Mouse (Mus musculus): ENCODE measurements at regions not wholly inside any gene's neighbourhood (a gene's known extent, or its start where the extent isn't known, plus 50 kb on each side); places are given as distances from the start of the nearest gene placed in this dataset.

DNA sequence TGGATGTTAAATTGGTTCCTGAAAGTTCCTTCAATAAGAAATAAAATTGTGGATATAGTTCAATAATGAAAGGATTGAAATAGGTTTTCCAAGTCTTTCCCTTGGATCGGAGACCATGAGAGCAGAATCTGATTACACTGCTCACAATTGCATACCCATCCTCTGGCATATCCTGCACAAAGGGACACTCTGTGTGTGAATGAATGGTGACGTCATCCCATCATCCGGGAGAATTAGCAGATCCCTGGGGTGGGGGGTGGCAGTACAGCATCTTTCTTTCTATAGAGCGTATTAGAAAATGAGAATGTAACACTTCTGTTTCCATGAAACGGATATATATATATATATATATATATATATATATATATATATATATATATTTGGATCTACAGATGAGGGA is 139.2 kb upstream of the Zeb2 start:
- TF ChIP-seq POLR2A (IDR thresholded peaks at IDR 0.05; ENCODE audit: insufficient read length, low read depth) (no peak), E2F4 (IDR thresholded peaks at IDR 0.05; ENCODE audit: insufficient read depth) (no peak), USF1 (IDR thresholded peaks at IDR 0.05; ENCODE audit: low read depth) (no peak), POLR2AphosphoS2 (IDR thresholded peaks at IDR 0.05; ENCODE audit: insufficient read length, low read depth) (no peak), TCF3 (IDR thresholded peaks at IDR 0.05; ENCODE audit: insufficient read length, low read depth) (no peak), MYOD1 (IDR thresholded peaks at IDR 0.05; ENCODE audit: control insufficient read depth in 1 of 3, insufficient read length in 2 of 3, low read depth in 2 of 3) (no peak), MAX (IDR thresholded peaks at IDR 0.05; ENCODE audit: low read depth) (no peak), MYOG (IDR thresholded peaks at IDR 0.05; ENCODE audit: control insufficient read depth in 1 of 3, insufficient read depth in 1 of 3, insufficient read length in 2 of 3, low read depth in 2 of 3) (no peak), CEBPB (IDR thresholded peaks at IDR 0.05; ENCODE audit: insufficient read depth, poor library complexity, severe bottlenecking) (no peak)
